Mouse (Mus musculus): Measurements from ENCODE around the gene Nf2. TPM values are rescaled to one million over a fixed set of nuclear protein-coding genes. Genes with fewer than 3 reads are reported as not detected.

Nf2 gene
- polyA plus RNA-seq, 1 experiment: 50.9 TPM

GRCm38 (mm10) chr11:4772925-4773324 lies 76.4 kb downstream of the Nf2 start:
- DNase-seq: peak; percentile 70
- WGBS: 44% methylated on average over 3 of the region's 3 CpGs
- H3K4me3 ChIP-seq (replicated peaks; ENCODE audit: extremely low read depth, low read depth, low read length): no peak overlapping the region
- no peak for TF ChIP-seq POLR2A (IDR thresholded peaks at IDR 0.05; ENCODE audit: borderline replicate concordance, extremely low read depth, low read depth, low read length)
- TF ChIP-seq CTCF (IDR thresholded peaks at IDR 0.05; ENCODE audit: insufficient read depth, low read length): peak; percentile 49
- H3K4me1 ChIP-seq (ENCODE audit: control insufficient read depth, insufficient read depth, low read length): no peaks in the 10 kb centered on the region

- DNase-seq: no peak
- Histone ChIP-seq H3K4me1 (ENCODE audit: control insufficient read depth, insufficient read depth, low read length) (no peaks in the 10 kb centered on the region), H3K4me3 (replicated peaks; ENCODE audit: extremely low read depth, low read depth, low read length) (no peak overlapping the region)
- TF ChIP-seq CTCF (IDR thresholded peaks at IDR 0.05; ENCODE audit: insufficient read depth, low read length) (no peak), POLR2A (IDR thresholded peaks at IDR 0.05; ENCODE audit: borderline replicate concordance, extremely low read depth, low read depth, low read length) (no peak)
- WGBS: 62% methylated on average over 7 of the region's 7 CpGs
Measured at GRCm38 (mm10) chr11:4771756-4772155, 77.6 kb downstream of the Nf2 start.

- 91% methylated on average over 6 of the region's 6 CpGs for WGBS
- Histone ChIP-seq H3K4me1 (ENCODE audit: control insufficient read depth, insufficient read depth, low read length) (no peaks in the 10 kb centered on the region), H3K4me3 (replicated peaks; ENCODE audit: extremely low read depth, low read depth, low read length) (no peak overlapping the region)
- TF ChIP-seq CTCF (IDR thresholded peaks at IDR 0.05; ENCODE audit: insufficient read depth, low read length) (no peak), POLR2A (IDR thresholded peaks at IDR 0.05; ENCODE audit: borderline replicate concordance, extremely low read depth, low read depth, low read length) (no peak)
- DNase-seq: no peak
Measured at GRCm38 (mm10) chr11:4769881-4770280, 79.5 kb downstream of the Nf2 start.

- no peak overlapping the region for H3K4me3 ChIP-seq (replicated peaks; ENCODE audit: extremely low read depth, low read depth, low read length)
- H3K4me1 ChIP-seq (ENCODE audit: control insufficient read depth, insufficient read depth, low read length): no peaks in the 10 kb centered on the region
- 68% methylated on average over 7 of the region's 7 CpGs for WGBS
- no peak for DNase-seq
- TF ChIP-seq POLR2A (IDR thresholded peaks at IDR 0.05; ENCODE audit: borderline replicate concordance, extremely low read depth, low read depth, low read length) (no peak), CTCF (IDR thresholded peaks at IDR 0.05; ENCODE audit: insufficient read depth, low read length) (no peak)
Measured at GRCm38 (mm10) chr11:4769293-4769692, 80.0 kb downstream of the Nf2 start.

DNA sequence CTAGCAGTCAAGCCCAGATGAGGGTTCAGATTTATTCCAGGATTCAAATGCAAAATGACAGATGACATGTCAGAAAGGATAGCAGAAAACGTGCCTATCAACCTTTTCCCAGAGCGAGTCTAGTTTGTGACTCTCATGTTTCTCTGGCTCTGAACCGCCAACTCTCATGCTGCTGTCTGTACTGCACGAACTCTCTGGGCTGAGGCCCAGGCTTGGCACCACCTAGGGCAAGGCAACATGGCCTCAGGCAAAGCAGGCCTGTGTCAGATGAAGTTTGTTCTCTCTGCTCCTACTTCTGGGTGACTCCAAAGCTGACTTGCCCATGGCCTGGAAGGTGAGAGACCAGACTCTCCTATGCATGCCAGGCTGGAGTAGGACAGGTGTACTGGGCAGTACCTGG lies 80.9 kb downstream of the Nf2 start:
- TF ChIP-seq POLR2A (IDR thresholded peaks at IDR 0.05; ENCODE audit: borderline replicate concordance, extremely low read depth, low read depth, low read length) (no peak), CTCF (IDR thresholded peaks at IDR 0.05; ENCODE audit: insufficient read depth, low read length) (no peak)
- no peak for DNase-seq
- 85% methylated on average over 4 of the region's 4 CpGs for WGBS
- Histone ChIP-seq H3K4me3 (replicated peaks; ENCODE audit: extremely low read depth, low read depth, low read length) (no peak overlapping the region), H3K4me1 (ENCODE audit: control insufficient read depth, insufficient read depth, low read length) (no peaks in the 10 kb centered on the region)

- no peak overlapping the region for H3K4me3 ChIP-seq (replicated peaks; ENCODE audit: extremely low read depth, low read depth, low read length)
- no peak for DNase-seq
- WGBS: 53% methylated on average over 5 of the region's 5 CpGs
- no peak for TF ChIP-seq CTCF (IDR thresholded peaks at IDR 0.05; ENCODE audit: insufficient read depth, low read length)
- TF ChIP-seq POLR2A (IDR thresholded peaks at IDR 0.05; ENCODE audit: borderline replicate concordance, extremely low read depth, low read depth, low read length): no peak
- no peaks in the 10 kb centered on the region for H3K4me1 ChIP-seq (ENCODE audit: control insufficient read depth, insufficient read depth, low read length)
Measured at GRCm38 (mm10) chr11:4764476-4764875, 84.9 kb downstream of the Nf2 start.

DNA sequence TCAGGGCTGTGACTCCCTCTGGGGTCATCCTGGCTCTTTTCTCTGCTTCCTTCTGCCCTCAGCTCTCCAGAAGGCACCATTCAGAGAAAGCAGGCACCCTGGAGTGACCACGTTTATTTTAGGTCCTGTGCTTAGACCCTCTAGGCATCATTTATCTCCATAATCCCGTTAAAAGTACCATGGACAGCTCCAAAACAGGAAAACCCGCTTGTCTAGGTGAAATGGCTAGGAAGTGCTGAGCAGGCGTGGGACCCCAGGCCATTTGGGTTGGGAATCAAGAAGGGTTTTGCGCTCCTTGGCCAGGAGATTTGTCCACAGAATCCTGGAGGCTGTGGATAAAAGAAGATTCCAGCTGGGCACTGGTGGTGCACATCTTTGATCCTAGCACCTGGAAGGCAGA lies 85.7 kb downstream of the Nf2 start:
- no peaks in the 10 kb centered on the region for H3K4me1 ChIP-seq (ENCODE audit: control insufficient read depth, insufficient read depth, low read length)
- DNase-seq: no peak
- TF ChIP-seq CTCF (IDR thresholded peaks at IDR 0.05; ENCODE audit: insufficient read depth, low read length): no peak
- TF ChIP-seq POLR2A (IDR thresholded peaks at IDR 0.05; ENCODE audit: borderline replicate concordance, extremely low read depth, low read depth, low read length): no peak
- H3K4me3 ChIP-seq (replicated peaks; ENCODE audit: extremely low read depth, low read depth, low read length): no peak overlapping the region
- 29% methylated on average over 5 of the region's 5 CpGs for WGBS

GRCm38 (mm10) chr11:4762511-4762910 lies 86.8 kb downstream of the Nf2 start:
- WGBS: 32% methylated on average over 2 of the region's 2 CpGs
- Histone ChIP-seq H3K4me1 (ENCODE audit: control insufficient read depth, insufficient read depth, low read length) (no peaks in the 10 kb centered on the region), H3K4me3 (replicated peaks; ENCODE audit: extremely low read depth, low read depth, low read length) (no peak overlapping the region)
- TF ChIP-seq CTCF (IDR thresholded peaks at IDR 0.05; ENCODE audit: insufficient read depth, low read length) (no peak), POLR2A (IDR thresholded peaks at IDR 0.05; ENCODE audit: borderline replicate concordance, extremely low read depth, low read depth, low read length) (no peak)
- DNase-seq: no peak

DNA sequence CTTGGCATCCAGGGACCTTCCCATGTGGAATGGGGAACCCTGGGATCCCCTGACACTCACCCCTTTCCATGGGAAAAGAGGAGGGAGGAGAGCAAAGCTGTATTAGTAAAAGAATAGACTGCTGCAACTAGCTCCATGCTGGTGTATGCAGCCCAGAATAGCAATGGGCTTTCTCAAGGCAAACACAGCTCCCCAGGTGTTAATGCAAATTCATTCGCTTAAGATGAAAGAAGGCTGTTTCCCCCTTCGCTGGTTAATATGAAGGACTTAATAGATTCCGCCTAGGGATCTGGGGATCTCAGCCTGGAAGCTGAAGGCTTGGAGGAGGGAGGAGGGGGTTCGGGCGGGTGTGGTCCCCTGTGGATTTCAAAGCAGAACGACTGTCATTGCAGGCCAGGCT lies 87.3 kb downstream of the Nf2 start:
- TF ChIP-seq CTCF (IDR thresholded peaks at IDR 0.05; ENCODE audit: insufficient read depth, low read length): no peak
- no peak for TF ChIP-seq POLR2A (IDR thresholded peaks at IDR 0.05; ENCODE audit: borderline replicate concordance, extremely low read depth, low read depth, low read length)
- DNase-seq: no peak
- H3K4me3 ChIP-seq (replicated peaks; ENCODE audit: extremely low read depth, low read depth, low read length): no peak overlapping the region
- H3K4me1 ChIP-seq (ENCODE audit: control insufficient read depth, insufficient read depth, low read length): no peaks in the 10 kb centered on the region
- WGBS: 37% methylated on average over 6 of the region's 6 CpGs

DNA sequence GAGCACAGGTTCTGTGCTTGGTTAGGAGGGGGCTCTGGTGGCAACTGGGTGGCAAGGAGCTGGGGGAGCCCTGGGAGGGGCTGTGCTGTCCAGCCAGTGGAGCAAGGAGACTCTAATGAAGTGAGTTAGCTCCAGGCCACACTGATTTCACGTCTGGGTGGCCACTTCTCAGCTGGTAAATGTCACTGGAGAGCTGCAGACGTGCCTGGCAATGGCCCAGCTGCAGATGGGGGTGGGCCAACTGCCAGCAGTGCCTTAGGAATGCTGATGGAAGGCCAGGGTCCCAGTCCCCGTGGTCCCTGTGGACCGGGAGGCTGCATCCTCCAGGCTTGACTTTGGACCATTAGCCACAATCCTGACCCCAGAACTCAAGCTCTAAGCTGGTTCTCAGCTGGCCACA lies 88.9 kb downstream of the Nf2 start:
- H3K4me3 ChIP-seq (replicated peaks; ENCODE audit: extremely low read depth, low read depth, low read length): no peak overlapping the region
- WGBS: 31% methylated on average over 4 of the region's 4 CpGs
- DNase-seq: no peak
- H3K4me1 ChIP-seq (ENCODE audit: control insufficient read depth, insufficient read depth, low read length): no peaks in the 10 kb centered on the region
- TF ChIP-seq POLR2A (IDR thresholded peaks at IDR 0.05; ENCODE audit: borderline replicate concordance, extremely low read depth, low read depth, low read length) (no peak), CTCF (IDR thresholded peaks at IDR 0.05; ENCODE audit: insufficient read depth, low read length) (no peak)
